Mouse (Mus musculus) gastrocnemius, postnatal 14 days (tissue): ENCODE data around the gene Rtn4rl1. TPM values are rescaled to one million over a fixed set of nuclear protein-coding genes. Genes with fewer than 3 reads are reported as not detected.

ENCODE experiments used
- DNase-seq: peaks from one replicate; pipeline ENCODE4 v3.0.0; 2021; ENCODE audit warnings: mixed read lengths
- intact Hi-C: fragments of 180-260 bp; cut with DNase I; formaldehyde crosslinking; loops from one replicate; pipeline ENCODE4 v1.15.1; 2025; ENCODE audit warnings: low total_unique reads
- total RNA-seq, 2 experiments: library from RNA; stranded (reverse); gene quantifications; 2 replicates each; pipeline ENCODE4 v1.2.3; 2021

The Rtn4rl1 gene
- total RNA-seq, 2 experiments from 2014 or later: 2.1 to 3.0 TPM

DNA sequence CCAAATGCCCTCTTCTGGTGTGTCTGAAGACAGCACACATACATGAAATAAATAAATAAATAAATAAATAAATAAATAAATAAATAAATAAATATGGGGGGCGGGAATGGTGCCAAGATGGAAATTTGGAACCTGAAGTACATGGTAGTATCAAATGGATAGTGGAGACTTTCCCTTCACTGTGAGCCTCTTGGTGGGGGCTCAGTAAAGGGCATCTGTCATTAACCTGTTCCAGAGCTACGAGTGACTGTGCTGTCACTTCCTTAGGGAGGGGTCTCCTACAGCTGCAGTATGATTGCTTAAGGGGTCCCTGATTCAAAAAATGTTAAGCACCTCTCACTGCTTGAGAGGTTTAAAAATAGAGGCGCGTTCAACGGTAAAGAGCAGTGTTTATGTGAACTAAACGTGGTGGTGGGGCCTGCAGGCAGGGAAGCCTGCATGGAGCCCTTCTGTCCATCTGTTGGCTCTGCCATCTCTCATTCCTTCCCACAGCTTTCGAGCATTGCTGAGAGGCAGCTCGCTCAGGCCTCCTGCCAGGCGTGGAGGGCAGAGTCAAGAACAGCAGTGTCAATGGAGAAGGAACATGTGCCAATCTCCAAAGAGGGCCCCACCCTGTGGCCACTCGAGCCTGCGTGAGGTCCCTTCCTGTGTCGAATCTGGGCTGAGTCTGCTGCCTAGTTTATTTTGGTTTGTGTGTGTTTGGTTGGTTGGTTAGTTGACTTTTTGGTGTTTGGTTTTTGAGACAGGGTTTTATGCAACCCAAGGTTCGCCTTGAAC, 46.8 kb downstream of the Rtn4rl1 start:
- intact Hi-C loops: no loop called here
- peak; percentile 35 for DNase-seq

GRCm38 (mm10) chr11:75242710-75243255, 49.2 kb downstream of the Rtn4rl1 start:
- DNase-seq: no peak
- intact Hi-C loops: no loop called here

DNA sequence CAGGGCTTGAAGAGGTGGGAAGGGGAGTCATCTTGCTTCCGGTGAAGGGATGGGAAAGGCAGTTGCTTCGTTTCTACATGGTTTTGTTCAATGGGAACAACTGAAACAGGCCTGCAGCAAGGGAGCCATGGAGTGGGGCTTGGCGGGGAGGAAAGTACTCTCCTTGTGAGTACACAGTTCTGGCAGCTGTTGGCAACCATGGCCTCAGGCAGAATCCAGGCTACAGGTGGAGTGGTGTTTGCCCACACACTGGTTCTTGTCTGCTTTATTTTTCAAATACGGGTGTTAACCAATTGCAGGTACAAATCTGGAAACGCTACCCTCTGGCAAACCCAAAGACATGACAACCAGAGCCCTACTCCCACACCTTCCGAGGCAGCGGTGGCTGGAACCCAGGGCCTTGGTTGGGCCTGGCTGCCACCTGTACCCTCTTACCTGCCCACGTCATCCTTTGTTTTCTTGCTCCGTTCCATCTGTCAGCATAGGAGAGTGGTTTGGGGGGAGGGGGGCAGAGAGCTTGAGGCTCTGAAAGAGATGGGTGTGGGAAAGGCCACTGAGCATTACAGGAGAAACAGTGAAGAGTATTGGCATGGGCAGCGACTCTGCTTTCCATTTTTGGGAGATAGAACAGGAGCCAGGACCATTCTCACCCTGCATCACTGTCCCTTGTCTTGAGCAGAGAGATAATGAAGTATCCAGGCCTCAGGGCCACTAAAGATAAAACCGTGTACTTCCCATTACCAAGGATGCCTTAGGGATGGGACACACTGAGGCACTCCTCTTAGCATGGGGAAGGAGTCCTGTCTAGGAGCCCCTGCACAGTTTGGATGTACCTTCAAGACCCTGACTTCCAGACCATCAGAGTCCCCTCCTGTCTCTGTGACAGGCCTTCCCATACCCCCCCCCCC, 51.0 kb downstream of the Rtn4rl1 start:
- no peak for DNase-seq
- intact Hi-C loops: no loop called here

DNA sequence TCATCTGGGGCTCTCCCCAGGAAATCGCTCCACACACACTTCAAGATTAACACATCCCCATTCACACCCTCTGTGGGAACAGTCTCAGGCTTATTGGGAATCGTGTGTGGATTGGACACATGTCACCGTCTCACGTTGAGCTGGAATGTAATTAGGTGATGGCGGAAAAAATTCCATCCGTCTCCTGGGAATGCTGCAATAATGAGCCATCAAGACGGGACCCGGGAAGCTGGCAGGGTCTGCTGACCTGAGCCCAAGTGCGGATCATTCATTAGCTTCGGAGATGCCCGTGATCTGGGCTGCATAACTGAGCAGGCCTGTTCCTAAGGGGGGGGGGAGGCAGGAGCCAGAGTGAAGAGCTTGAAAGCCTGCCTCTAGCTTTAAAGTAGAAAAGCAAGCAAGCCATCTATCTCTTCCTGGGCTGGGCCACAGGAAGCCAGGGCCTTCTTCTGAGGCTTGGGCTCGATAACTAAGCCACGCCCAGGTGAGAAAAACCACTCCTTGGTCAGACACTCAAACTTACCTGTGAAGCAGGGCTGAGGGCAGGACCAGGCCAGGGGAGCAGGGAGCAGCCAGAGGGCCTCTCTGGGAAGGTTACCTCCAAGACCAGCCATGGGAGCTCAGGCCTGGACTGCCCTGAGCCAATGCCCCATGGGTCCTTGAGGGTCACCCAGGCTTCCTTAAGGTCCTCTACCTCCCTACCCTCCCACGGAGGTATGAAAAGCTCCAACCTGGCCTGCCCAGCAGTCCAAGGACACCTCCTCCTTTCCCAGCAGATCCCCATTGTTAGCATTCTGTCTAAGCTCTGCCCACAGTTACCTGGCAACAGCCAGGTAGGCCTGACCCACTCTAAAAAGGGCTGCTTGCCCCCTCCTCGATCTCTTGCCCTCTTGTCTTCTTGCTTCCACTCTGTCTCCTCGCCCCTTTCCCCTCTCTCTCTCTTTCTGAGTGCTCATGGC, 52.1 kb downstream of the Rtn4rl1 start:
- DNase-seq: no peak
- intact Hi-C loops: no loop called here

GRCm38 (mm10) chr11:75246589-75246988, 53.0 kb downstream of the Rtn4rl1 start:
- no peak for DNase-seq
- intact Hi-C loops: no loop called here

GRCm38 (mm10) chr11:75247137-75247730, 53.7 kb downstream of the Rtn4rl1 start:
- intact Hi-C loops: no loop called here
- DNase-seq: no peak

GRCm38 (mm10) chr11:75249588-75249987, 56.0 kb downstream of the Rtn4rl1 start:
- intact Hi-C loops: no loop called here
- no peak for DNase-seq

DNA sequence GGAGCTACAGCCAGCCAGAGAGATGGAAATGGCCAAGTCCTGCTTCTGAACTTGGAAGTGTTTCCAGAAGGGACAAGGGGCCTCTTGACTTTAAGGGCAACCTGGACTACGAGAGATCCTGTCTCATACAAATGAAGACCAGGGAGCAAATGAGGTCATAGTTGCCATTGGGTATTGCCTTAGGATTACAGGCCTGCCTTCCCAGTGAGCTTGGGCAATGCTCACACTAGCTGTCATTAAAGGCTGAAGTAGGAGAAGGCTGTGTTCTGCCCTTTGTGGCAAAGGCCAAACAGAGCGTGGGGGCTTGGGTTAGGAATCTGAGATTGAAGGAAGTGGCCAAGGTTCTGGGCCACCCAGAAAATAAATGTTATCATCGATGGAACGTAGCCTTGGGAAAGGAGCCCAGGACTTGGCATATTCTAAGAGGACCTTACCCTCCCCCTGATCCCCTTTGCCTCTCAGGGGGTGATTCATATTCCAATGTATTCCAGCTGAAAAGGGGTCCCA, 57.5 kb downstream of the Rtn4rl1 start:
- no peak for DNase-seq
- intact Hi-C loops: no loop called here

DNA sequence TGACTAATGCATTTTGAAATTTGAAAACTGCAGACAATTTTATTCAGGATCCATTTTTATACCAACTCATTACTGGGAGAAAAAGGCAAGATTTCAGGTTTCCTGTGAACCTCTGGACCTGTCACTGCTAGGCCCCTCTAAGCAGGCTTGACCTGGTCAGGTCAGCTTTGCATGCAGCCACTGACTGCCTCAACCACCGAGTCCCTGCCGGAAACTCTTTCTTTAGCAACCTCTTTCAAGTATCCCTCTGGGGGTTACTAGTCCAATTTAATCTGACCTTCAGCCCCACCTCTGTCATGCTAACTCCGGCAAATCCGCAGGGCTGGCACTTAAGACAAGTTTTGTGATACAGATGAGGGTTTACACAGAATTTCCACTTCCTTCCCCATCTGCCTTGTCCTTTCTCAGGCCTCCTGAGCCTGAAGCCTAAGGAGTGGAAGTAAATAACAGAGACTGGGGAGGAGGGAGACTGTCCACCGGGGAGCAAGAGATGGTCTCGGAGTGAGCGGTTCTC, 58.0 kb downstream of the Rtn4rl1 start:
- no peak for DNase-seq
- intact Hi-C loops: no loop called here

DNA sequence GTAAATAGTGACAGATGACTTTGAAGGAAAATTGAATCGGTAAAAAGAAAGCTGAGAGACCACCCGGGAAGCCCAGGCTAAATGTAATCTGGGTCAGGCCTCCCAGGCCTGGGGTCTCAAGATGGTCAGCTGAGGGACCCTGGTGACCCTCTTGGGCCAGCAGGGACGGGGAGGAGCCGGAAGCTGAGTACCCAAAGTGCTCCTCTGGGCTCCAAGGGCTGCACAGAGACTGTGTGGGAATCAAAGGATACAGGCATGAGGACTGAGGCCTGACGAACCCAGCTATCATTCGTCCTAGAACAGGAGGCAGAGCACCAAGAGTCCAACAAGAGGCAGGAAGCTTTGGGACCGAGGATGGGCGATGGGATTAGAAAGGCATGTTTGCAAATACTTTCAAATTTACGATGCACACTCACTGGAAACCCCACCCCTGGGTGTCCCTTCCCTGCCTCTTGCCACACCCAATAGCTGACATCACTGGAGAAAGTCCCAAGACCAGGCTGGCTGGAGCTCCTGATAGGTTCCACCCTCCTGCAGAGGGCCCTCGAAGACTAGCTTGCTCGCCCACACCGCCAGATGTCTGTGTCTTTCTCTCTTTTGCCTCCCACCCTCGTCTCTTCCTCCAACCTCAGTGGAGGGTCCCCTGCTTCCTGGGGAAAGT, 60.8 kb downstream of the Rtn4rl1 start:
- intact Hi-C loops: no loop called here
- peak; percentile 72 for DNase-seq

- DNase-seq: no peak
Measured at GRCm38 (mm10) chr11:75255330-75255729, 61.7 kb downstream of the Rtn4rl1 start.

DNA sequence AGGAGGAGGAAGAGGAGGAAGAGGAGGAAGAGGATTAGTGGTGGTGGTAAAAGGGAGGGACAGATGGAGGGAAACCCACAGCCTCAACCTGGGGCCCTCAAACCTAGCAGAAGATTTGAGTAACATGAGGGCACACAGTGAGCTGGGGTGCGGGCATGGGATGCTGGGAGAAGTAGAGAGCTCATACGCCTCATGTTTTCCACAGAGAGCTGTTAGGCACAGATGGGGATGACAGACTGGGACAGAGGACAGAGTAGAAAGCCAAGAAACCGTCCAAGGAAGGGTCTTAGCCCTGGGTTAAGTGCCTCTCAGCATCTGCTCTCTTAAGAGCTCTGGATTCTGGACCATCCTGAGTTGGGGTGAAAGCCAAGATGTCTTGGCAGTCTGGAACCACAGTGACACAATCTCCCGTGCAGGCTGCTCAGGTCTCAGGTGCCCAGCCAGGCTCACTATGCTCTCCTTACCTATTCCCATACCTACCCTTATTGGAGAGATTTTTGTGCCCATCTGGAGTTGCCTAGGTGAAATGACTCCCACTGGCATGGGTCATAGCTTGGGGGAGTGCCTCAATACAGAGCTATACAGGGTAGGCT, 63.6 kb downstream of the Rtn4rl1 start:
- no peak for DNase-seq
- intact Hi-C loops: no loop called here

More at GRCm38 (mm10) chr11:75255330-75255729, 61.7 kb downstream of the Rtn4rl1 start:
- intact Hi-C loops: no loop called here

DNA sequence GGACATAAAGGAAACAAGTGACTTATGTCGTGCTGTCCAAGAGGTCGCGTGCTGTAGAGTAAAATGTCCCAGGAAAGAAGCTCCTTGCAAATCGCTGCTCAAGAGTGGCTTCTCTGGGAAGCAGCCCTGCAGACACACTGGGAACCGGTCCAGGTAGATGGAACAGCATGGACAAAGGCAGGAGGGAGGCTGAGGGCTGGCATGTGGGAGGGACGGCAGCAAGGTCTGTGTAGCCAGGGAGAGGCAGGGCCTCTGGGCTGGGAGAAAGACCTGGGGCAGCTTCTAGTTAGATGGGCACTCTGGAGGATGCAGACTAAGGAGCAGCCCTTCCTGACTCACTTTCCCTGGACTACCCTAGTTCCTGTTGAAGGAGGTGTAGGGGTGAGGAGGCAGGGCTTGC, 65.8 kb downstream of the Rtn4rl1 start:
- no peak for DNase-seq

GRCm38 (mm10) chr11:75259996-75260561, 66.5 kb downstream of the Rtn4rl1 start:
- peak; percentile 77 for DNase-seq
- intact Hi-C loops: no loop called here

More for the DNA sequence above, 65.8 kb downstream of the Rtn4rl1 start:
- intact Hi-C loops: no loop called here

DNA sequence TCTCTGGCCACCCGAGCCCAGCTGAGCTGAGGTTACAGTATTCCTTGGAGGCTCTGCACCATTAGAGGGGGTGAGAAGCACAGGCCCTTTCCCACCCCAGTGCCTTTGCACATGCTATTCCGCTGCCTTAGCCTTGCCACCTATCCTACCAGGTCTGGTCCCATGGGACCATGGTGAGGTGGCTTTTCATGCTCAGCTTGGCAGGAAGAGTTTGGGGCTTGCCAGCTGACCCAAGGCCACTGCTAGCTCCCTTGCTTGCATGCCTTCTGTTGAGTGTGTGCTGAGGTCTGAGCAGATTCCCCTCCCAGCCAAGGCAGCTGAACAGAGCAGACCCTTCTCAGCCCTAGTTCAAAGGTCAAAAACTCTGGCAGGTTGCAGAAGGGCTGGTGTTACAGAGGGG, 67.4 kb downstream of the Rtn4rl1 start:
- intact Hi-C loops: no loop called here
- DNase-seq: no peak

GRCm38 (mm10) chr11:75261730-75262129, 68.1 kb downstream of the Rtn4rl1 start:
- intact Hi-C loops: no loop called here
- DNase-seq: no peak

- intact Hi-C loops: no loop called here
- DNase-seq: no peak
Measured at GRCm38 (mm10) chr11:75262181-75262580, 68.6 kb downstream of the Rtn4rl1 start.
